Mouse (Mus musculus) T-cell, adult 2 months (primary cell): ENCODE data around the gene Zbtb43.

Source experiments
- DNase-seq: peaks from one replicate; pipeline ENCODE4 v3.0.0; 2022; ENCODE audit warnings: low spot score

Zbtb43 gene

GRCm38 (mm10) chr2:33453476-33453875 lies 14.9 kb downstream of the Zbtb43 start:
- DNase-seq = no peak

DNA sequence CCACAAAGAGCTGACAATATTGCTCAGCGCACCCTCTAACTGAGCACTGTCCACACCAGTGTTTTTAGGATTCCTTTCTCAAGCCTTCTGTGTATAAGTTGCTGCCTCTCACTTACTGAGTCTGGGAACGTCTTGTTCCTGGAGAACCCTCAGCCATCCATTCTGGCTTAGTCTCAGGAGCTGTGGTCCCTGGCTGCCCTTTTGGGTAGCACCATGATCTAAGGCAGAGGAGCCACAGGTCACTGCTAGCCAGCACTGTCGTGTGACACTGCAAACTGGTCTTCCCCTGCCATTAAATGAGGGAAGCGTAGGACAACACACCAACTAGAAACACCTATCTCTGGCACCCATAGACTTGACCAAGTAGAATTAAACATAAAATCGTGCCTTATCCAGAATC lies 15.6 kb downstream of the Zbtb43 start:
- DNase-seq = no peak

- no peak for DNase-seq
Observed at GRCm38 (mm10) chr2:33452140-33452539, 16.2 kb downstream of the Zbtb43 start.

GRCm38 (mm10) chr2:33451038-33451978 lies 17.1 kb downstream of the Zbtb43 start:
- no peak for DNase-seq

DNA sequence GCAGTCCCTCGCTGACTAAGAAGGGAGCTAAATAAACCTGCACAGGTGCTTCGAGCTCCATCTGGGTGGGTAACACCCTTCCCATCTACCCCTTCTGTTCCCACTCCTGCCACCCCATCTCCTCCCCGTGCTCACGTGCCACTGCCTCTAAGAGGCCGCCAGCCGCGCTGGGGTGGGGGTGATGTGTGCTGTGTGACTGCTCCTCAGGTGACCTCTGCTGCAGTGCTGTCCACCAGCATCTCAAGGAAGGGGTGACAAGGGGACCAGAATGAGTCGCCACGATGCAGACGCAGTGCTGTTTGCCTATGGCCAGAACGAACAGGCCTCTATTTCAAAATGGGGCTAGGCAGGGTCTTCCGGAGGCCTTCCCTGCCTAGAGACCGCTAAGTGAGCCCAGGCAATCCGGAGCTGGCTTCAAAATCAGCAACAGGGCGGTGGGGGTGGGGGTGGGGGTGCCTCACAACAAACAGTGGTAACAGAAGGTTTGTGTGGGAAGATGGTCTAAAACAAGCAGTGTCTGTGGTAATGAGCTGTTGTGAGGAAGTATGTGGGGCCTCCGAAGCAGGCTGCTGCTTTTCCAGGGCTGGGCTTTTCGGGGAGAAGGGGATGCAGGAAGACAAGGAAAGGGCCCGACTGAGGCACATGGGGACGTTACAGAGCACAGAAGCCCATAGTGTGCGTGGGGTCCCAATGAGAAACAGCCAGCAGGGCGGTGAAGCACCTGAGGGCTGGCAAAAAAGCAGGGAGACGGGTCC lies 19.1 kb downstream of the Zbtb43 start:
- DNase-seq = no peak

DNA sequence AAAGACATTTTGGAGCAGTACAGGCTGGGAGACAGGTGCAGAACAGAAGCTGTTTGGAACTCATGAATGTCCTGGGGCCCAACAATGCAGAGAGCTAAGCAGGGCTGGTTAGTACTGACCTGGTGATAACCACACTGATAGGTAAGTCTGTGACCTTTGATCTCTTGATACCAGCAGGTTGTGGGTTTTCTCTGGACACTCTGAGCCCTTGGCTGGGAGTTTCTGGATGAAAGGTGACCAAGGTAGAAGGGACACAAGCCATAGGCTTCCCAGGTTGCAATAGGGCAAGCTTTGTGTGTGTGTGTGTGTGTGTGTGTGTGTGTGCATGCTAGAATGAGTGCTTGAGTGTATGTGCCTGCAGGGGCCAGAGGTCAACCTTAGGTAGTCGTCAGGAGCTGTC lies 21.6 kb downstream of the Zbtb43 start:
- no peak for DNase-seq

DNA sequence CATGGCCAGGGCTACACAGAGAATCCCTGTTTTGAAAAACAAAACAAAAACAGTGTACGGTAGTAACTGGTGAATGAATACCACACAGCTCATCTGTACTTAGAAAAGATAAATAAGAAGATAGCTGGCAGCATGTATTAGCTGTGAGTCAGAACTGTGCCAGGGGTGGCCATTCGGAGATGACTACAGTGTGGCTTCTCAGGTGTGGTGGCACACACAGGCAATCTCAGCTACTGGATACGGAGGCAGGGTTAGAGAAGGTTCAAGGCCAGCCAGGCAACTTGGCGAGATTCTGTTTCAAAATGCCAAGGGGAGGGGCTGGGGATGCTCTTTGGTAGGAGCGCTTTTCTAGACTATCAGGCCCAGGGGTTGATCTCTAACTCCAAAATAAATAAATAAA lies 22.6 kb downstream of the Zbtb43 start:
- DNase-seq = no peak

DNA sequence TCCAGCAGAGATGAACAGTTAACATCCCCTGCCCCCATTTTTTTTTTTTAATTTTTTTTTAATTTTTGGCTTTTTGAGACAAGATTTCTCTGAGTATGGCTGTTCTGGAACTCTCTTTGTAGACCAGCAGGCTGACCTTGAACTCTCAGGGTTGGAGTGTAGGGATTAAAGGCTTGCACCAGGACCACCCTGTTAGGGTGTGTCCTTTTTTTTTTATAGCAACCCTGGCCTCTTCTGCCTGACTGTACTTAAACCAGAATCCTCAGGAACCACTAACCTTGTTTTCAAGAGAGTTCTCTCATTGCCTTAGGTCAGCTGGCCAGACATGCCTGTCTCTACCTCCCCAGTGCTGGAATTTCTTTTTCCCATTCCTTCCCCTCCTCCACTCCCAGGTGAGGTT lies 23.5 kb downstream of the Zbtb43 start:
- DNase-seq = no peak

DNA sequence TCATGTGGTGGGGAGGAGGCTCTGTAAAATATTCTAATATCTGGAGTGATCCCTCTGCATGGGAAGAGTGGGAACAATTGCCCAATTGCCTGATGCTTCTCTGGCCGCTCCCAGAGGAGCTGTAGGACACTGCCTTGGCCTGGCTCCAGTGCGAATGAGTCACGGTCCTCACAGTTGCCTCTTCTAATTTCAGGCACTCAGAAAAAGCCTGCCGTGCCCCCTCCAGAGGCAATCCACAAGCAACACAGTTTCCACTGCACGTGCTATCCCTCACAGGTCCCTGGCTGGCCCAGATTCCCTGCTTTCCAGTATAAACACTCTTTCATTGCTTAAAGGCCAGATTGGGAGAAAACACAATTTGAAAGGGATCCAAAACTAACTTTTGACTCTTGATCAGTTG lies 24.0 kb downstream of the Zbtb43 start:
- no peak for DNase-seq

DNA sequence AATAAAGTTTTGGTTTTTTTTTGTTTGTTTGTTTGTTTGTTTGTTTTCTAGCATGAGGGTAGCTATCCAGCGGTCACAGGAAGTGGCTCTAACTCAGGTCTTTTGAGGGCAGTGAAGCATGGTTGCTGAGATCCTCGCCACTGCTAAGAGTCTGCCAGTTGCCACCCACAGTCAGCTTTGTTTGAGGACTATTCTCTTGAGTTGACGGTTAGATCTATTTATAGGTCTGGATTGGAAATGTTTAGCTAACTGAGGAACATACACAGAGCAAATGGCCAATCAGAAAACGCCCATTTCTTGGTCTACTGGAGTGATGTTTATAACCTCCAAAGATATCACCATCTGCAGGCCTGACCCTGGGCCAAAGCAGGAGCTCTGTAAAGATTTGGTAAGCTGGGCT lies 25.7 kb downstream of the Zbtb43 start:
- DNase-seq = no peak

GRCm38 (mm10) chr2:33440893-33441292 lies 27.5 kb downstream of the Zbtb43 start:
- no peak for DNase-seq

DNA sequence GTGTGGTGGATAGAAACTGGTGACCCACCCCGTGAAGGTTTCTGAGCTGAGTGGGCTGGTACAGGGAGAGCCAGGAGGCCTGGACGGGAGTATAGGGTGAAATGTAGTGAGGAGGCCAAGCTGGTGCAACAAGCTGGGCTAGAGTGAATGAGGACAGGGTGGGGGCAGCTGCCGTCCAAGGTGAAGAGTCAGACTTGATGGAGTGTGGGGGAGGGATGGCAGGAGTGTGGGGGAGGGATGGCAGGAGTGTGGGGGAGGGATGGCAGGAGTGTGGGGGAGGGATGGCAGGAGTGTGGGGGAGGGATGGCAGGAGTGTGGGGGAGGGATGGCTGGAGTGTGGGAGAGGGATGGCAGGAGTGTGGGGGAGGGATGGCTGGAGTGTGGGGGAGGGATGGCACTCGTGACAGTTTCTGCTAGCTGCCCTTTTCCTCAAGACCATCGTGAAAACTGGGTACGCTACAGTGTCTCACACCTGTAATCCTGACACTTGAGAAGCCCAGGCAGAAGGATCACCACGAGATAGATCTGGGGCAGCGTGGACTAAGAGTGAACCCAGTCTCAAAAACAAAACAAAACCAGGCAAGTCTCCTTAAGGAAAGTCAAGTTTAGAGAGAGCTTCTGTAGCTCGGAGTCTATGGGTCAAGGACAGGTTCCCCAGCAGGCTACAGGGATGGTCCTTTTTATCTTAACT lies 28.2 kb downstream of the Zbtb43 start:
- no peak for DNase-seq

DNA sequence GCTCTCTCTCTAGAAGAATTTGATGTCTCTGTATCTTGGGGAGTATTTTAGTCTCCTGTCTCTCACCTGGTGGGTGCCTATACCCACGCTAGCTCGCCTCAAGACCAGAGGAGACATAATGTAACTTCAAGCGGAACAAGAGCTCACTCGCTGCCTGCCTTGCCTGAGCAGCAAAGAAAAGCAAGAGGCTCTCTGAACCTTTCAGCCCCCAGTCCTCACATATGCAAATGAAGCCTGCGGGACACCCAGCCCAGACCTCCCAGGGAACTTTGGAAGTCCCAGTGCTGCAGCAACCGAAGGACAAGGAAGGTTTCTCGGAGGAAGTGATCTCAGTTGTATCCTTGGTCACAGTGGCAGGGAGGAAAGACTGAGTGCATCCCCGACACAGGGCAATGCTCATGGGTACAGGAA lies 28.9 kb downstream of the Zbtb43 start:
- DNase-seq = no peak

- DNase-seq = no peak
Observed at GRCm38 (mm10) chr2:33438377-33438776, 30.0 kb downstream of the Zbtb43 start.

- no peak for DNase-seq
Observed at GRCm38 (mm10) chr2:33437184-33437583, 31.2 kb downstream of the Zbtb43 start.

DNA sequence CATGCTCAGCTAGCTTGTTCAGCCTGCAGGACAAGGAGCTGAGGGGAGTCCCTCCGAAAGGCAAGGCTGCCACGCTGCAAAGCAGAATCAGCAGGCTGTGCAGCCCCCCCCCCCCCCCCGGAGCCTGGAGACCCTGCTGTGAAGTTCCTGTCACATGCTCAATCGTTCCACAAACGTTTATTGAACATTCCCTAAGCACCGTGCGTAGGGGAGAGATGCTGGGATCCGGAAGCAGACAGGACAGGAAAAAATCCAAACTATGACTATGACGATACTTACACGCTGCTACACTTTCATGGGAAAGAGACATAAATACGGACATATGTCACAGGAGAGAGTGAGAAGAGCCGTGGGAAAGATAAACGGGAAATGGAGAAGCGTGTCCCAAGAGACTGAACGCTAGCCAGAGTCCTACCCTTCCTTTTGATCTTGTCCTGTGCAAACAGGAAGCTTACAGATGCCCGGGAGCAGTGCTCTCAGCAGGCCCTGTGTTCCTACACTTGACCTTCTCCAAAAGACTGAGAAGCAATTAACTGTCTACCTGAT lies 32.3 kb downstream of the Zbtb43 start:
- no peak for DNase-seq

DNA sequence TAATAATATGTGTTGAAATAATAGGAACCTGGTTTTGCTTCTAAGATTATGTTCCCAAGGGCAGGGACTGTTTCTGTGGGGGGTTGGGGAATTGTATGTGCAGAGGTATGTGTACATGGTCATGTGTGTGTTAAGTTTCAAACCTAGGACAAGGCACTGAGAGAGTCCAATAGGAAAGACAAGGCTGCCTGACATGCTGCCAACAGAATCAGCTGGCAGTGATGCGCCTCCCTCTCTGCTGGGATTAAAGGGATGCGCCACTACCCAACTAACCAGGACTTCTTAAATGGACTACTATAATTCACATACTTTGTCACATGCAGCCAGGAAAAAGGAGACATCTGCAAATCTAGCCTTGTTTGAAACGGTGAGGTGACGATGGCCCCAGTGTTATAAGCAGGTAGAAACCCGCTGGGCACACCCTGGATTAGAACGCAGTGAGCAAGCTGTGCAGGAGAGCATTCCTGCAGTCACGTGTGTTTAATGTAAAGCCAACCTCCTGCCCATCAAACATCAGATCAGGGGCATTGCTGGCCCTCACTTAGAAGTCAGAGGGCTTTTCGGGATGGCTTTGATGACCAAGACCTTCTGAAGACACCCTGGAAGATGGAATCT lies 33.2 kb downstream of the Zbtb43 start:
- DNase-seq = no peak

- peak; percentile 35 for DNase-seq
Observed at GRCm38 (mm10) chr2:33432877-33433276, 35.5 kb downstream of the Zbtb43 start.

- peak; percentile 72 for DNase-seq
Observed at GRCm38 (mm10) chr2:33430771-33431699, 37.3 kb downstream of the Zbtb43 start, which contains the start of gene Zbtb34. TSS of gene Zbtb34 (minus strand) at chr2:33431324.

DNA sequence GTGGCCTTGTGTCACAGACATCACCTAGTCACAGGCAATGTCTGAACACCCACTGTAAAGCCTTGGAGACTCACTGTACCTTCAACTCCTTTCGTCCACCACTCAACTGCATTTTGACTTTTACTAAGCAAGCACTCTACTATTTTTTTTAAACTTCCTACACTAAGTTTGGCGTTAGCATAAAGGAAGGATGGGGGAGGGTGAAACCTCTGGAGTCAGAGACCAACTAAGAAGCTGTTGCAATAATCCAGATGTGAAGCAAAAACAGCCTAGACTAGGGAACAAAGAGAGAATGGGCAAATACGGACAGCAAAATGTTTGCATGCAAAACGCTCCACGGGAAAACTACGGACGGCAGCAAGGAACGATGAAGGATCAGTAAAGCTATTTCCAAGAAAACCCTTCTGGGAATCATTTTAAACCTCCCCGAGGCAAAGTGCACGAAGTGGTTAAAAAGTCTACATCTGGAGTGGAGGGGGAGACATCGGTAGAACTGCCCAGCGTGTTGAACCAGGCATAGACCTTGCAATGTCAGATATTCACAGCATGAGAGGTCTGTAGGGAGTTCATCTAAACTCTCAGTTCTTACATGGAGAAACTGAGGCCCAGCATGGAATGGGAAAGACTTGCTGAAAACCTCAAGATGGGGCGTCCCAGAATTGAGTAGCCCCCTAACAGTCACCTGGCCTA lies 38.1 kb downstream of the Zbtb43 start:
- DNase-seq = no peak
